In the genomic region with DNA sequence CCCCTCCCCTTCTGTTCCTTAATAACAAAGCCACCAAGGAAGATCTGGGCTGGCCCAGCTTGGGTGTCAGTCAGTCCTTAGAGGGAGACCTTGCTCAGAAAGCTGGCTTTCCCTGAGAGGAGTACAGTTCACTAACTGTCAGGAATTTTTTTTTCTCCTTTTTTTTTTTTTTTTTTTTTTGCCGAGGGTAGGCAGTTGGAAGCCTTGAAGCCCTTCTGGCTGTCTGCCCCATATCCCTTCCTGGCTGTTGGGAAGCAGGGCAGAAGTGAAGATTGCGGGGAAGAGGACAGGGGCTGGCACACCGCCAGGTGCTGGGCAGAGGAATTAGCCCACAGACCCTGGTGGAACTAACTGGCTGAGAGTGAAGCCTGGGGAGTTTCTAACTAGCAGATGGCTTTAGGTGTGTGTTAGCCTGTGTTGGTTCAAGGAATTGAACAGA, we compare ENCODE assay signal across 13 mouse cellular contexts. TPM values are rescaled to one million over a fixed set of nuclear protein-coding genes. Genes with fewer than 3 reads are reported as not detected.
DNase-seq lines count a peak whose midpoint lies in the region; ATAC-seq lines count a peak whose summit lies in the region.
"Had no signal": no experiment of that assay in that cellular context is flagged by ENCODE, and none has a peak within 500 bp of the region (broad histone marks: within the 10 kb centered on the region; RNA-seq: fewer than 3 reads in every experiment).

No protein-coding gene starts in this region.

- no peak overlapping the region for H3K4me2 ChIP-seq in limb, embryonic 12.5 days
- H3K4me2 ChIP-seq in forebrain, embryonic 15.5 days (replicated peaks) = no peak overlapping the region

- H3K9me3 ChIP-seq in limb, embryonic 12.5 days = no peaks in the 10 kb centered on the region
- H3K9me3 ChIP-seq in limb, embryonic 10.5 days (replicated peaks) = no peaks in the 10 kb centered on the region
- no peaks in the 10 kb centered on the region for H3K9me3 ChIP-seq in forebrain, embryonic 15.5 days

- H3K27ac ChIP-seq in limb, embryonic 12.5 days = peak overlapping the region; percentile 56; the same call in 1 of the 2 replicates
- no peak overlapping the region for H3K27ac ChIP-seq in limb, embryonic 10.5 days
- H3K27ac ChIP-seq in forebrain, embryonic 15.5 days (replicated peaks) = peak overlapping the region; percentile 35

- DNase-seq in limb, embryonic 10.5 days (ENCODE audit: low spot score) = no peak
- DNase-seq in adipocyte (ENCODE audit: low spot score) = peak; percentile 44
- DNase-seq in kidney, postnatal 25 days = peak; percentile 61 to 65
- no peak for DNase-seq in right cerebral cortex, postnatal 14 days
- DNase-seq in ovary, postnatal 14 days (ENCODE audit: low spot score) = no peak
- DNase-seq: cerebellum, adult 18-20 months; gastrocnemius, postnatal 10 days; lung, postnatal 14 days; thymus, postnatal 36 days had no signal

- no peaks in the 10 kb centered on the region for H3K27me3 ChIP-seq in limb, embryonic 12.5 days
- no peaks in the 10 kb centered on the region for H3K27me3 ChIP-seq in limb, embryonic 10.5 days (ENCODE audit: low read depth, poor library complexity, severe bottlenecking)
- no peaks in the 10 kb centered on the region for H3K27me3 ChIP-seq in forebrain, embryonic 15.5 days

- H3K4me3 ChIP-seq in limb, embryonic 12.5 days (replicated peaks) = no peak overlapping the region
- H3K4me3 ChIP-seq in limb, embryonic 10.5 days = no peak overlapping the region
- no peak overlapping the region for H3K4me3 ChIP-seq in forebrain, embryonic 15.5 days

- WGBS in limb, embryonic 12.5 days = 62% methylated on average over 3 of the region's 3 CpGs
- 67% methylated on average over 3 of the region's 3 CpGs for WGBS in limb, embryonic 10.5 days
- WGBS in forebrain, embryonic 15.5 days = 31% methylated on average over 3 of the region's 3 CpGs

- ATAC-seq in limb, embryonic 12.5 days (ENCODE audit: insufficient number of reproducible peaks, insufficient read depth, low FRiP score, low TSS enrichment, low read depth) = no peak
- ATAC-seq in forebrain, embryonic 15.5 days (replicated peaks) = peak; percentile 42; the same call in 1 of the 2 replicates
- no peak for ATAC-seq in megakaryocyte-erythroid progenitor cell, adult 5-6 weeks (replicated peaks; ENCODE audit: low FRiP score, low TSS enrichment, poor library complexity, severe bottlenecking)

- peaks cover 17% of the 10 kb centered on the region for H3K4me1 ChIP-seq in limb, embryonic 12.5 days (replicated peaks)
- H3K4me1 ChIP-seq in limb, embryonic 10.5 days = peaks cover 7% of the 10 kb centered on the region
- peaks cover 25% of the 10 kb centered on the region for H3K4me1 ChIP-seq in forebrain, embryonic 15.5 days

- H3K9ac ChIP-seq in limb, embryonic 12.5 days (replicated peaks) = no peak overlapping the region
- H3K9ac ChIP-seq in forebrain, embryonic 15.5 days (replicated peaks) = no peak overlapping the region

- peaks cover 63% of the 10 kb centered on the region; the same call in 1 of the 2 replicates for H3K36me3 ChIP-seq in limb, embryonic 12.5 days
- peaks cover 67% of the 10 kb centered on the region for H3K36me3 ChIP-seq in limb, embryonic 10.5 days
- peaks cover 8% of the 10 kb centered on the region for H3K36me3 ChIP-seq in forebrain, embryonic 15.5 days

RNA-seq across cellular contexts. Expression of a gene that starts 8.4 kb away (rescaled TPM):
- 319 and 323 TPM in 2 replicates for polyA plus RNA-seq in limb, embryonic 12.5 days (2016; fragmentation: Nextera tagmentation; extraction: Ambion mirVana)
- polyA plus RNA-seq in limb, embryonic 10.5 days (2016; fragmentation: Nextera tagmentation; extraction: Ambion mirVana) = 198 and 264 TPM in 2 replicates
- polyA plus RNA-seq in forebrain, embryonic 15.5 days (2015; fragmentation: Nextera tagmentation; extraction: Ambion mirVana) = 336 and 343 TPM in 2 replicates
- total RNA-seq in megakaryocyte-erythroid progenitor cell, adult 5-6 weeks (2014; fragmentation: Nextera tagmentation) = not detected in 2 replicates
- total RNA-seq in megakaryocyte-erythroid progenitor cell, adult 5-6 weeks (2017) = not detected in 2 replicates
- total RNA-seq: neutrophil, adult 5-6 weeks had no signal

RNA-seq across cellular contexts. Expression of a gene that starts 42.0 kb away (rescaled TPM):
- 80.3 and 98.0 TPM in 2 replicates for polyA plus RNA-seq in limb, embryonic 12.5 days (2016; fragmentation: Nextera tagmentation; extraction: Ambion mirVana)
- 44.4 and 55.4 TPM in 2 replicates for polyA plus RNA-seq in limb, embryonic 10.5 days (2016; fragmentation: Nextera tagmentation; extraction: Ambion mirVana)
- 22.0 and 24.4 TPM in 2 replicates for polyA plus RNA-seq in forebrain, embryonic 15.5 days (2015; fragmentation: Nextera tagmentation; extraction: Ambion mirVana)
- not detected in 2 replicates for total RNA-seq in megakaryocyte-erythroid progenitor cell, adult 5-6 weeks (2014; fragmentation: Nextera tagmentation)
- 0.53 TPM in 1 of 2 replicates, not detected in the other for total RNA-seq in megakaryocyte-erythroid progenitor cell, adult 5-6 weeks (2017)

Comparison
In these comparisons a context has a peak if more than half of its experiments do, and no peak if none do; other contexts are left out.
1. DNase-seq: peak in adipocyte (single experiment) and kidney, postnatal 25 days (2 of 2); none in limb, embryonic 10.5 days (single experiment), right cerebral cortex, postnatal 14 days (single experiment) and ovary, postnatal 14 days (single experiment).